8 mouse cellular contexts compared by ENCODE assay signal in genomic region chr7:34387784-34388444, GRCm38 (mm10). TPM values are rescaled to one million over a fixed set of nuclear protein-coding genes. Genes with fewer than 3 reads are reported as not detected.
A peak's percentile ranks its signal among the peaks of the same experiment; 100 is the strongest.
DNase-seq lines count a peak whose midpoint lies in the region; ATAC-seq and TF ChIP-seq lines count a peak whose summit lies in the region.

No protein-coding gene starts in this region.

- H3K36me3 ChIP-seq in heart, embryonic 13.5 days, result no peaks in the 10 kb centered on the region
- H3K36me3 ChIP-seq in E14TG2a.4 (ENCODE audit: insufficient read depth, low read length) (peaks cover 29% of the 10 kb centered on the region), myocyte (ENCODE audit: control insufficient read depth, insufficient read depth) (no peaks in the 10 kb centered on the region)
- H3K36me3 ChIP-seq in intestine, postnatal 0 days (ENCODE audit: control insufficient read depth, insufficient read depth), result no peaks in the 10 kb centered on the region

- TF ChIP-seq CTCF in E14TG2a.4 (conservative IDR thresholded peaks at IDR 0.05; ENCODE audit: low read length), result no peak
- TF ChIP-seq CTCF in embryonic fibroblast, embryonic 13.5 days (IDR thresholded peaks at IDR 0.05; ENCODE audit: borderline replicate concordance, insufficient read depth, low read length), result no peak
- TF ChIP-seq CTCF in intestine, postnatal 0 days (IDR thresholded peaks at IDR 0.05; ENCODE audit: low read depth), result no peak

- H3K9me3 ChIP-seq in heart, embryonic 13.5 days, result no peaks in the 10 kb centered on the region
- H3K9me3 ChIP-seq in E14TG2a.4 (ENCODE audit: low read length), result no peaks in the 10 kb centered on the region
- H3K9me3 ChIP-seq in intestine, postnatal 0 days (ENCODE audit: control insufficient read depth), result no peaks in the 10 kb centered on the region

- H3ac ChIP-seq in myocyte (ENCODE audit: control insufficient read depth, insufficient read length), result peak overlapping the region; percentile 88

- TF ChIP-seq POLR2A in embryonic fibroblast, embryonic 13.5 days (IDR thresholded peaks at IDR 0.05; ENCODE audit: low read depth, low read length), result 0 out of 2 replicates have a peak, but pooled peaks have one; percentile 28
- no peak for TF ChIP-seq POLR2A in myocyte (IDR thresholded peaks at IDR 0.05; ENCODE audit: insufficient read length, low read depth)

- H3K27me3 ChIP-seq in heart, embryonic 13.5 days (replicated peaks), result no peaks in the 10 kb centered on the region
- H3K27me3 ChIP-seq in E14TG2a.4 (ENCODE audit: insufficient read depth, low read length) (no peaks in the 10 kb centered on the region), myocyte (ENCODE audit: control insufficient read depth, insufficient read depth, insufficient read length) (no peaks in the 10 kb centered on the region)
- no peaks in the 10 kb centered on the region for H3K27me3 ChIP-seq in intestine, postnatal 0 days (replicated peaks; ENCODE audit: control insufficient read depth, insufficient read depth, low read length)

- no peak for ATAC-seq in heart, embryonic 13.5 days (ENCODE audit: extremely low read depth, insufficient number of reproducible peaks, low FRiP score, low TSS enrichment)
- ATAC-seq in intestine, postnatal 0 days, result no peak

- peak overlapping the region; percentile 83 for H3K4me3 ChIP-seq in heart, embryonic 13.5 days
- H3K4me3 ChIP-seq in E14TG2a.4 (replicated peaks; ENCODE audit: low read length) (peak overlapping the region; percentile 98), myocyte (peak overlapping the region; percentile 78)
- peak overlapping the region; percentile 89 for H3K4me3 ChIP-seq in embryonic fibroblast, embryonic 13.5 days (ENCODE audit: insufficient read depth, low read length)
- peak overlapping the region; percentile 80 for H3K4me3 ChIP-seq in intestine, postnatal 0 days (ENCODE audit: low read depth, low read length)

- peaks cover 50% of the 10 kb centered on the region for H3K4me1 ChIP-seq in heart, embryonic 13.5 days
- H3K4me1 ChIP-seq in E14TG2a.4 (replicated peaks; ENCODE audit: low read depth, low read length), result peaks cover 63% of the 10 kb centered on the region
- H3K4me1 ChIP-seq in embryonic fibroblast, embryonic 13.5 days (ENCODE audit: control insufficient read depth, insufficient read depth, low read length), result peaks cover 5% of the 10 kb centered on the region
- H3K4me1 ChIP-seq in intestine, postnatal 0 days (replicated peaks; ENCODE audit: control insufficient read depth, insufficient read depth, low read length), result peaks cover 9% of the 10 kb centered on the region; the same call in 1 of the 2 replicates

- intact Hi-C loops in heart, postnatal 14 days (cut with DNase I), result no loop called here

- no peak for DNase-seq in heart, postnatal 14 days
- no peak for DNase-seq in cerebellum, adult 9-11 months
- DNase-seq in urinary bladder, postnatal 10 days (ENCODE audit: low spot score), result no peak

- H3K79me2 ChIP-seq in myocyte (ENCODE audit: control insufficient read depth, insufficient read depth), result peaks cover 72% of the 10 kb centered on the region

- H3K4me2 ChIP-seq in heart, embryonic 13.5 days, result peak overlapping the region; percentile 90
- H3K4me2 ChIP-seq in intestine, postnatal 0 days (replicated peaks; ENCODE audit: low read depth), result peak overlapping the region; percentile 69
- H3K4me2 ChIP-seq in myocyte (ENCODE audit: low read depth), result peak overlapping the region; percentile 84

- H3K27ac ChIP-seq in heart, embryonic 13.5 days (replicated peaks), result peak overlapping the region; percentile 100
- H3K27ac ChIP-seq in embryonic fibroblast, embryonic 13.5 days (ENCODE audit: insufficient read depth, low read length), result peak overlapping the region; percentile 88; the same call in 1 of the 2 replicates
- H3K27ac ChIP-seq in intestine, postnatal 0 days (ENCODE audit: low read depth, low read length), result no peak overlapping the region; the same call in 1 of the 2 replicates

- 2% methylated on average over 5 of the region's 5 CpGs for WGBS in heart, embryonic 13.5 days
- under 1% methylated on average over 5 of the region's 5 CpGs for WGBS in intestine, postnatal 0 days

- H3K9ac ChIP-seq in heart, embryonic 13.5 days, result peak overlapping the region; percentile 99
- peak overlapping the region; percentile 89 for H3K9ac ChIP-seq in intestine, postnatal 0 days (ENCODE audit: low read depth, low read length)

TF ChIP-seq in myocyte, 11 proteins besides CTCF, POLR2A, EP300 and RAD21:
- TF ChIP-seq REST (IDR thresholded peaks at IDR 0.05; ENCODE audit: insufficient read depth, insufficient read length) (no peak), TCF3 (IDR thresholded peaks at IDR 0.05; ENCODE audit: insufficient read length, low read depth) (no peak), USF1 (IDR thresholded peaks at IDR 0.05; ENCODE audit: low read depth) (no peak), TCF12 (IDR thresholded peaks at IDR 0.05; ENCODE audit: insufficient read depth, poor library complexity, severe bottlenecking) (no peak), POLR2AphosphoS2 (IDR thresholded peaks at IDR 0.05; ENCODE audit: insufficient read length, low read depth) (no peak), SRF (IDR thresholded peaks at IDR 0.05; ENCODE audit: control insufficient read depth, insufficient read length, low read depth) (no peak), MAX (IDR thresholded peaks at IDR 0.05; ENCODE audit: low read depth) (no peak), CEBPB (IDR thresholded peaks at IDR 0.05; ENCODE audit: insufficient read depth, poor library complexity, severe bottlenecking) (no peak), MYOD1 (IDR thresholded peaks at IDR 0.05; ENCODE audit: control insufficient read depth in 1 of 3, insufficient read length in 2 of 3, low read depth in 2 of 3) (no peak), MYOG (IDR thresholded peaks at IDR 0.05; ENCODE audit: control insufficient read depth in 1 of 3, insufficient read depth in 1 of 3, insufficient read length in 2 of 3, low read depth in 2 of 3) (no peak), E2F4 (IDR thresholded peaks at IDR 0.05; ENCODE audit: insufficient read depth) (no peak)

RNA-seq across cellular contexts. Expression of gene Lsm14a, which starts 5.2 kb away (rescaled TPM):
- polyA plus RNA-seq in heart, embryonic 13.5 days (2015; fragmentation: Nextera tagmentation; extraction: Ambion mirVana), result 59.2 and 63.0 TPM in 2 replicates
- total RNA-seq in heart, postnatal 14 days (2021), result 10 to 100 TPM; 81.3 to 87.3 TPM
- 131 and 166 TPM in 2 replicates for polyA plus RNA-seq in embryonic fibroblast, embryonic 13.5 days (2011; ENCODE audit: insufficient read length, low read depth, missing spikeins)
- 46.7 and 47.1 TPM in 2 replicates for polyA plus RNA-seq in intestine, postnatal 0 days (2015; fragmentation: Nextera tagmentation; extraction: Ambion mirVana)
- polyA plus RNA-seq in myocyte (2012; fragmentation: generic; extraction: Trizol), result 69.3 TPM
